Mouse (Mus musculus) embryonic facial prominence, embryonic 14.5 days (tissue): ENCODE measurements around the gene Cds2. TPM values are rescaled to one million over a fixed set of nuclear protein-coding genes. Genes with fewer than 3 reads are reported as not detected.

Source experiments
- ATAC-seq: fragments of 200-750 bp; cut with Nextera tagmentation; 2 replicates; pipeline ENCODE4 v1.8.0; 2017; ENCODE audit warnings: low read depth, moderate number of reproducible peaks, moderate TSS enrichment
- DNase-seq: peaks from one replicate; pipeline ENCODE4 v3.0.0-alpha.2; 2015; ENCODE audit warnings: low spot score
- H3K27ac ChIP-seq: fragments of 300-500 bp; sonication (generic); replicated peaks from 2 replicates; pipeline ENCODE4 v1.5.1; 2014; ENCODE audit warnings: low read depth, mild to moderate bottlenecking, low read length, moderate library complexity
- H3K27me3 ChIP-seq: fragments of 300-500 bp; sonication (generic); replicated peaks from 2 replicates; pipeline ENCODE4 v1.6.1; 2014; ENCODE audit warnings: low read length; ENCODE audit not compliant: control insufficient read depth, insufficient read depth
- H3K36me3 ChIP-seq: fragments of 300-500 bp; sonication (generic); 2 replicates; pipeline ENCODE4 v1.6.1; 2014; ENCODE audit warnings: low read length, mixed read lengths; ENCODE audit not compliant: control insufficient read depth, insufficient read depth
- H3K4me1 ChIP-seq: fragments of 300-500 bp; sonication (generic); 2 replicates; pipeline ENCODE4 v1.6.1; 2014; ENCODE audit warnings: antibody characterized with exemption, low read length; ENCODE audit not compliant: control insufficient read depth, insufficient read depth
- H3K4me2 ChIP-seq: fragments of 300-500 bp; sonication (generic); 2 replicates; pipeline ENCODE4 v1.6.1; 2014; ENCODE audit warnings: low read depth, mild to moderate bottlenecking, low read length, moderate library complexity, mixed read lengths
- H3K4me3 ChIP-seq: fragments of 300-500 bp; sonication (generic); 2 replicates; pipeline ENCODE4 v1.5.1; 2014; ENCODE audit warnings: low read depth, mild to moderate bottlenecking, low read length
- H3K9ac ChIP-seq: fragments of 300-500 bp; sonication (generic); 2 replicates; pipeline ENCODE4 v1.6.1; 2014; ENCODE audit warnings: low read depth, mild to moderate bottlenecking, low read length, moderate library complexity, mixed read lengths
- H3K9me3 ChIP-seq: fragments of 300-500 bp; sonication (generic); 2 replicates; pipeline ENCODE4 v1.6.1; 2016; ENCODE audit warnings: low read length; ENCODE audit not compliant: control insufficient read depth
- WGBS: fragments of 180-500 bp; shearing (Covaris S2); extraction: QIAGEN DNeasy Blood & Tissue Kit; methylation state at CpG from one replicate; pipeline ENCODE4 v1.1.7; 2014; 5-methylcytosine and 5-hydroxymethylcytosine counted together
- polyA plus RNA-seq: library from polyadenylated mRNA; unstranded; fragments of >200 nt; fragmentation: Nextera tagmentation; extraction: Ambion mirVana; gene quantifications from 2 replicates; pipeline ENCODE4 v1.2.1, GENCODE M21; 2014

Cds2 gene
- polyA plus RNA-seq, 1 experiment from 2014 or later, result 19.1 TPM

GRCm38 (mm10) chr2:132341293-132341692 lies 78.3 kb downstream of the Cds2 start:
- H3K9me3 ChIP-seq, result no peaks in the 10 kb centered on the region
- H3K4me3 ChIP-seq, result no peak overlapping the region
- WGBS, result 90% methylated on average over 3 of the region's 3 CpGs
- no peak for DNase-seq
- H3K9ac ChIP-seq, result no peak overlapping the region
- no peak for ATAC-seq
- no peak overlapping the region for H3K4me2 ChIP-seq
- no peak overlapping the region for H3K27ac ChIP-seq
- H3K36me3 ChIP-seq, result no peaks in the 10 kb centered on the region
- no peaks in the 10 kb centered on the region for H3K27me3 ChIP-seq
- no peaks in the 10 kb centered on the region for H3K4me1 ChIP-seq

GRCm38 (mm10) chr2:132343846-132344245 lies 80.9 kb downstream of the Cds2 start:
- Histone ChIP-seq H3K9me3 (no peaks in the 10 kb centered on the region), H3K27ac (no peak overlapping the region), H3K4me3 (no peak overlapping the region), H3K9ac (no peak overlapping the region), H3K4me2 (no peak overlapping the region), H3K36me3 (no peaks in the 10 kb centered on the region), H3K27me3 (no peaks in the 10 kb centered on the region), H3K4me1 (no peaks in the 10 kb centered on the region)
- WGBS, result 76% methylated on average over 11 of the region's 11 CpGs
- no peak for ATAC-seq
- DNase-seq, result peak; percentile 14

Other genes starting within 250 kb of the Cds2 start
- gene Rassf2, start 232.9 kb upstream of the Cds2 start, polyA plus RNA-seq, result 23.0 and 23.1 TPM in 2 replicates
- gene Slc23a2, start 118.0 kb upstream of the Cds2 start, polyA plus RNA-seq, result 18.3 and 18.5 TPM in 2 replicates
- 50.9 and 53.7 TPM in 2 replicates for gene Tmem230, start 15.3 kb upstream of the Cds2 start, polyA plus RNA-seq
- 222 and 238 TPM in 2 replicates for gene Pcna, start 9.8 kb upstream of the Cds2 start, polyA plus RNA-seq
- 1.3 and 2.7 TPM in 2 replicates for gene Prokr2, start 122.3 kb downstream of the Cds2 start, polyA plus RNA-seq